Mouse (Mus musculus) liver, embryonic 14.5 days (tissue): ENCODE measurements around the gene Acap3.

Experiments
- CTCF ChIP-seq: IDR thresholded peaks from 2 replicates; pipeline ENCODE4 v1.5.1; 2016; ENCODE audit warnings: antibody characterized with exemption, low read depth, control low read depth
- EP300 ChIP-seq: IDR thresholded peaks from 2 replicates; pipeline ENCODE4 v1.6.1; 2016; ENCODE audit warnings: antibody characterized with exemption, low read depth

GRCm38 (mm10) chr4:155889316-155889715 lies 2.3 kb upstream of the Acap3 start:
- TF ChIP-seq CTCF (no peak), EP300 (no peak)
